Comparison of ENCODE assay signal across 8 mouse cellular contexts in genomic region chr2:32582830-32583799, GRCm38 (mm10). TPM values are rescaled to one million over a fixed set of nuclear protein-coding genes. Genes with fewer than 3 reads are reported as not detected.
DNase-seq lines count a peak whose midpoint lies in the region; ATAC-seq and TF ChIP-seq lines count a peak whose summit lies in the region.

No protein-coding gene starts in this region.

- peaks cover 14% of the 10 kb centered on the region for H3K4me1 ChIP-seq in bone marrow macrophage, adult 2 months (ENCODE audit: control insufficient read depth, insufficient read depth, low read length)
- H3K4me1 ChIP-seq in embryonic facial prominence, embryonic 15.5 days = peaks cover 18% of the 10 kb centered on the region
- peaks cover 12% of the 10 kb centered on the region for H3K4me1 ChIP-seq in limb, embryonic 14.5 days (ENCODE audit: control insufficient read depth, insufficient read depth, low read length)
- peaks cover 30% of the 10 kb centered on the region for H3K4me1 ChIP-seq in midbrain, embryonic 15.5 days

- H3K9me3 ChIP-seq in embryonic facial prominence, embryonic 15.5 days (replicated peaks) = no peaks in the 10 kb centered on the region
- no peaks in the 10 kb centered on the region for H3K9me3 ChIP-seq in limb, embryonic 14.5 days (ENCODE audit: control insufficient read depth, low read length)
- H3K9me3 ChIP-seq in midbrain, embryonic 15.5 days = no peaks in the 10 kb centered on the region

- peak; percentile 79 for TF ChIP-seq CTCF in bone marrow macrophage, adult 2 months (IDR thresholded peaks at IDR 0.05; ENCODE audit: low read depth, low read length)

- H3K27ac ChIP-seq in bone marrow macrophage, adult 2 months (ENCODE audit: insufficient read depth, low read depth, low read length) = no peak overlapping the region
- H3K27ac ChIP-seq in embryonic facial prominence, embryonic 15.5 days (replicated peaks) = no peak overlapping the region
- H3K27ac ChIP-seq in limb, embryonic 14.5 days (replicated peaks; ENCODE audit: low read depth, low read length) = no peak overlapping the region
- peak overlapping the region; percentile 58; the same call in 1 of the 2 replicates for H3K27ac ChIP-seq in midbrain, embryonic 15.5 days

- ATAC-seq in embryonic facial prominence, embryonic 15.5 days (ENCODE audit: insufficient number of reproducible peaks, low FRiP score, low TSS enrichment, low read depth) = peak; percentile 72; the same call in 1 of the 2 replicates
- ATAC-seq in limb, embryonic 14.5 days (ENCODE audit: low FRiP score, low read depth) = peak; percentile 69
- peak; percentile 74 for ATAC-seq in midbrain, embryonic 15.5 days (replicated peaks)

- 12% methylated on average over 37 of the region's 37 CpGs for WGBS in embryonic facial prominence, embryonic 15.5 days
- 14% methylated on average over 37 of the region's 37 CpGs for WGBS in limb, embryonic 14.5 days
- WGBS in midbrain, embryonic 15.5 days = 11% methylated on average over 37 of the region's 37 CpGs

- H3K27me3 ChIP-seq in embryonic facial prominence, embryonic 15.5 days = peaks cover 26% of the 10 kb centered on the region
- no peaks in the 10 kb centered on the region for H3K27me3 ChIP-seq in limb, embryonic 14.5 days (ENCODE audit: control insufficient read depth, insufficient read depth, low read length)
- H3K27me3 ChIP-seq in midbrain, embryonic 15.5 days (replicated peaks) = peaks cover 14% of the 10 kb centered on the region

- H3K4me3 ChIP-seq in bone marrow macrophage, adult 2 months (ENCODE audit: insufficient read depth, low read length) = peak overlapping the region; percentile 24
- peak overlapping the region; percentile 26 for H3K4me3 ChIP-seq in embryonic facial prominence, embryonic 15.5 days (replicated peaks)
- peak overlapping the region; percentile 27 for H3K4me3 ChIP-seq in limb, embryonic 14.5 days (replicated peaks; ENCODE audit: low read length)
- H3K4me3 ChIP-seq in midbrain, embryonic 15.5 days = peak overlapping the region; percentile 30

- peak; percentile 82 for DNase-seq in CD4-positive helper T cell, adult 2 months (ENCODE audit: low read depth, low spot score)
- peak; percentile 80 to 84 for DNase-seq in heart, adult 9 months (ENCODE audit: low spot score in 2 of 2)
- peak; percentile 73 to 84 for DNase-seq in kidney, adult 8-10 months
- DNase-seq in limb, embryonic 14.5 days (ENCODE audit: low spot score) = peak; percentile 88
- peak; percentile 66 to 83 for DNase-seq in spleen, postnatal 10 days (ENCODE audit: low spot score in 2 of 2)

- H3K4me2 ChIP-seq in embryonic facial prominence, embryonic 15.5 days (replicated peaks) = peak overlapping the region; percentile 47
- H3K4me2 ChIP-seq in limb, embryonic 14.5 days (replicated peaks; ENCODE audit: low read depth, low read length, severe bottlenecking) = peak overlapping the region; percentile 50
- H3K4me2 ChIP-seq in midbrain, embryonic 15.5 days = peak overlapping the region; percentile 52

- H3K9ac ChIP-seq in embryonic facial prominence, embryonic 15.5 days = no peak overlapping the region
- H3K9ac ChIP-seq in limb, embryonic 14.5 days (ENCODE audit: low read depth, low read length, severe bottlenecking) = no peak overlapping the region
- peak overlapping the region; percentile 27; the same call in 1 of the 2 replicates for H3K9ac ChIP-seq in midbrain, embryonic 15.5 days

- no peaks in the 10 kb centered on the region for H3K36me3 ChIP-seq in embryonic facial prominence, embryonic 15.5 days
- H3K36me3 ChIP-seq in limb, embryonic 14.5 days (ENCODE audit: control insufficient read depth, insufficient read depth, low read length) = no peaks in the 10 kb centered on the region
- no peaks in the 10 kb centered on the region for H3K36me3 ChIP-seq in midbrain, embryonic 15.5 days (replicated peaks)

- TF ChIP-seq POLR2A in bone marrow macrophage, adult 2 months (IDR thresholded peaks at IDR 0.05; ENCODE audit: borderline replicate concordance, low read depth, low read length) = no peak
- TF ChIP-seq POLR2A in limb, embryonic 14.5 days (IDR thresholded peaks at IDR 0.05; ENCODE audit: borderline replicate concordance, extremely low read depth, insufficient read depth, insufficient read length) = no peak

RNA-seq across cellular contexts. Expression of gene St6galnac4, which starts 3.8 kb away (rescaled TPM):
- 22.0 and 26.9 TPM in 2 replicates for polyA plus RNA-seq in bone marrow macrophage, adult 2 months (2012; ENCODE audit: insufficient read depth, insufficient read length, missing spikeins)
- 34.8 and 36.5 TPM in 2 replicates for polyA plus RNA-seq in embryonic facial prominence, embryonic 15.5 days (2015; fragmentation: Nextera tagmentation; extraction: Ambion mirVana)
- polyA plus RNA-seq in limb, embryonic 14.5 days (2012; rRNA removed) = 31.8 and 44.9 TPM in 2 replicates
- 33.3 and 33.9 TPM in 2 replicates for polyA plus RNA-seq in limb, embryonic 14.5 days (2014; fragmentation: Nextera tagmentation; extraction: Ambion mirVana)
- polyA plus RNA-seq in midbrain, embryonic 15.5 days (2015; fragmentation: Nextera tagmentation; extraction: Ambion mirVana) = 33.3 and 36.5 TPM in 2 replicates

RNA-seq across cellular contexts. Expression of gene 9430097D07Rik, which starts 7.6 kb away (rescaled TPM):
- polyA plus RNA-seq in bone marrow macrophage, adult 2 months (2012; ENCODE audit: insufficient read depth, insufficient read length, missing spikeins) = not detected in 2 replicates
- polyA plus RNA-seq in embryonic facial prominence, embryonic 15.5 days (2015; fragmentation: Nextera tagmentation; extraction: Ambion mirVana) = 0.11 and 0.12 TPM in 2 replicates
- polyA plus RNA-seq in limb, embryonic 14.5 days (2012; rRNA removed) = 0.09 TPM in 1 of 2 replicates, not detected in the other
- polyA plus RNA-seq in limb, embryonic 14.5 days (2014; fragmentation: Nextera tagmentation; extraction: Ambion mirVana) = 0.17 TPM in 1 of 2 replicates, not detected in the other
- polyA plus RNA-seq in midbrain, embryonic 15.5 days (2015; fragmentation: Nextera tagmentation; extraction: Ambion mirVana) = 0.60 and 0.86 TPM in 2 replicates

RNA-seq across cellular contexts. Expression of gene Pip5kl1, which starts 8.5 kb away (rescaled TPM):
- polyA plus RNA-seq in bone marrow macrophage, adult 2 months (2012; ENCODE audit: insufficient read depth, insufficient read length, missing spikeins) = not detected in 2 replicates
- polyA plus RNA-seq in embryonic facial prominence, embryonic 15.5 days (2015; fragmentation: Nextera tagmentation; extraction: Ambion mirVana) = 0.53 and 0.94 TPM in 2 replicates
- 1.9 and 3.1 TPM in 2 replicates for polyA plus RNA-seq in limb, embryonic 14.5 days (2012; rRNA removed)
- 0.43 and 1.3 TPM in 2 replicates for polyA plus RNA-seq in limb, embryonic 14.5 days (2014; fragmentation: Nextera tagmentation; extraction: Ambion mirVana)
- 11.3 and 11.8 TPM in 2 replicates for polyA plus RNA-seq in midbrain, embryonic 15.5 days (2015; fragmentation: Nextera tagmentation; extraction: Ambion mirVana)

RNA-seq across cellular contexts. Expression of gene Dpm2, which starts 12.5 kb away (rescaled TPM):
- 55.6 and 68.0 TPM in 2 replicates for polyA plus RNA-seq in bone marrow macrophage, adult 2 months (2012; ENCODE audit: insufficient read depth, insufficient read length, missing spikeins)
- polyA plus RNA-seq in embryonic facial prominence, embryonic 15.5 days (2015; fragmentation: Nextera tagmentation; extraction: Ambion mirVana) = 113 and 119 TPM in 2 replicates
- 146 and 178 TPM in 2 replicates for polyA plus RNA-seq in limb, embryonic 14.5 days (2012; rRNA removed)
- 122 TPM in 2 replicates for polyA plus RNA-seq in limb, embryonic 14.5 days (2014; fragmentation: Nextera tagmentation; extraction: Ambion mirVana)
- polyA plus RNA-seq in midbrain, embryonic 15.5 days (2015; fragmentation: Nextera tagmentation; extraction: Ambion mirVana) = 145 and 150 TPM in 2 replicates

RNA-seq across cellular contexts. Expression of gene St6galnac6, which starts 16.4 kb away (rescaled TPM):
- 30.7 and 35.3 TPM in 2 replicates for polyA plus RNA-seq in bone marrow macrophage, adult 2 months (2012; ENCODE audit: insufficient read depth, insufficient read length, missing spikeins)
- polyA plus RNA-seq in embryonic facial prominence, embryonic 15.5 days (2015; fragmentation: Nextera tagmentation; extraction: Ambion mirVana) = 26.9 and 27.7 TPM in 2 replicates
- polyA plus RNA-seq in limb, embryonic 14.5 days (2012; rRNA removed) = 39.2 and 52.9 TPM in 2 replicates
- polyA plus RNA-seq in limb, embryonic 14.5 days (2014; fragmentation: Nextera tagmentation; extraction: Ambion mirVana) = 10.7 and 11.7 TPM in 2 replicates
- 24.2 and 26.9 TPM in 2 replicates for polyA plus RNA-seq in midbrain, embryonic 15.5 days (2015; fragmentation: Nextera tagmentation; extraction: Ambion mirVana)
